Mouse (Mus musculus) brain, embryonic 14.5 days (tissue): Measurements from ENCODE around the gene 1700020D05Rik.

Source experiments
- CTCF ChIP-seq: fragments of 200-500 bp; IDR thresholded peaks from 2 replicates; pipeline ENCODE4 v1.5.1; 2012; ENCODE audit warnings: inconsistent platforms, mild to moderate bottlenecking, moderate library complexity, borderline replicate concordance; ENCODE audit not compliant: insufficient read depth, insufficient read length; ENCODE audit errors: extremely low read depth
- POLR2A ChIP-seq: fragments of 200-500 bp; IDR thresholded peaks from 2 replicates; pipeline ENCODE4 v1.6.1; 2012; ENCODE audit warnings: mild to moderate bottlenecking, inconsistent platforms, borderline replicate concordance; ENCODE audit not compliant: poor library complexity, insufficient read depth, insufficient read length, severe bottlenecking; ENCODE audit errors: extremely low read depth

- TF ChIP-seq CTCF (no peak), POLR2A (no peak)
These were observed 35.2 kb upstream of the 1700020D05Rik start for GRCm38 (mm10) chr19:5538786-5539185.
